Mouse (Mus musculus) intestine, postnatal 0 days (tissue): ENCODE measurements at regions not wholly inside any gene's neighbourhood (a gene's known extent, or its start where the extent isn't known, plus 50 kb on each side); places are given as distances from the start of the nearest gene placed in this dataset.
A peak's percentile ranks its signal among the peaks of the same experiment; 100 is the strongest.

Experiments
- ATAC-seq: fragments of 200-750 bp; cut with Nextera tagmentation; 2 replicates; pipeline ENCODE4 v1.8.0; 2017; ENCODE audit warnings: mild to moderate bottlenecking, moderate TSS enrichment, moderate library complexity
- H3K27ac ChIP-seq: fragments of 300-500 bp; sonication (generic); 2 replicates; pipeline ENCODE4 v1.5.1; 2014; ENCODE audit warnings: mild to moderate bottlenecking, low read depth, low read length, moderate library complexity
- H3K27me3 ChIP-seq: fragments of 300-500 bp; sonication (generic); replicated peaks from 2 replicates; pipeline ENCODE4 v1.6.1; 2014; ENCODE audit warnings: low read length, mixed read lengths; ENCODE audit not compliant: control insufficient read depth, insufficient read depth
- H3K36me3 ChIP-seq: fragments of 300-500 bp; sonication (generic); 2 replicates; pipeline ENCODE4 v1.6.1; 2014; ENCODE audit warnings: mild to moderate bottlenecking, moderate library complexity; ENCODE audit not compliant: control insufficient read depth, insufficient read depth
- H3K4me1 ChIP-seq: fragments of 300-500 bp; sonication (generic); replicated peaks from 2 replicates; pipeline ENCODE4 v1.6.1; 2014; ENCODE audit warnings: antibody characterized with exemption, low read length, mixed read lengths; ENCODE audit not compliant: control insufficient read depth, insufficient read depth
- H3K4me2 ChIP-seq: fragments of 300-500 bp; sonication (generic); replicated peaks from 2 replicates; pipeline ENCODE4 v1.6.1; 2014; ENCODE audit warnings: low read depth, mild to moderate bottlenecking, moderate library complexity
- H3K4me3 ChIP-seq: fragments of 300-500 bp; sonication (generic); 2 replicates; pipeline ENCODE4 v1.5.1; 2014; ENCODE audit warnings: low read depth, low read length
- H3K9ac ChIP-seq: fragments of 300-500 bp; sonication (generic); 2 replicates; pipeline ENCODE4 v1.6.1; 2014; ENCODE audit warnings: mild to moderate bottlenecking, low read depth, low read length
- H3K9me3 ChIP-seq: fragments of 300-500 bp; sonication (generic); 2 replicates; pipeline ENCODE4 v1.6.1; 2016; ENCODE audit warnings: mixed run types; ENCODE audit not compliant: control insufficient read depth
- CTCF ChIP-seq: sonication (generic); IDR thresholded peaks from 2 replicates; pipeline ENCODE4 v1.5.1; 2016; ENCODE audit warnings: low read depth, mild to moderate bottlenecking, control low read depth, antibody characterized with exemption, moderate library complexity
- WGBS: fragments of 180-500 bp; shearing (Covaris S2); extraction: QIAGEN DNeasy Blood & Tissue Kit; methylation state at CpG from one replicate; pipeline ENCODE4 v1.1.7; 2014; 5-methylcytosine and 5-hydroxymethylcytosine counted together

GRCm38 (mm10) chr6:50509207-50509606 is 53.2 kb upstream of the Osbpl3 start:
- TF ChIP-seq CTCF, result no peak
- no peaks in the 10 kb centered on the region for H3K36me3 ChIP-seq
- no peaks in the 10 kb centered on the region for H3K9me3 ChIP-seq
- WGBS, result 60% methylated on average over 2 of the region's 2 CpGs
- no peaks in the 10 kb centered on the region for H3K4me1 ChIP-seq
- no peak overlapping the region for H3K27ac ChIP-seq
- no peak overlapping the region for H3K9ac ChIP-seq
- H3K27me3 ChIP-seq, result no peaks in the 10 kb centered on the region
- H3K4me2 ChIP-seq, result no peak overlapping the region
- no peak for ATAC-seq
- no peak overlapping the region for H3K4me3 ChIP-seq

DNA sequence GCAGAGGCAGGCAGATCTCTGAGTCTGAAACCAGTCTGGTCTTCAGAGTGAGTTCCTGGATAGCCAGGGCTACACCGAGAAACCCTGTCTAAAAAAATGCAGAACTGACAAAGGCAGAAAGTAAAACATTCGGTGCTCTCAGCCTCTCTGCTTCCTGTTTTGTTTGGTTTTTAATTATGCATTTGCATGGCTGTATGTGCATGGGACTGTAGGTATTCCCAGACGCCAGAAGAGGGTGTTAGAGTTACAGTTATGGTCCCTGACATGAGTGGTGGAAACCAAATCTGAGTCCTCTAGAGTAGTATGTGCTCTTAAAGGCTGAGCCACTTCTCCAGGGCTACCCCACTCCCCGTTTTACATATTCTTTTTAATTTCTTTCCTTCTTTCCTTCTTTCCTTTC is 51.5 kb upstream of the Osbpl3 start:
- Histone ChIP-seq H3K4me1 (no peaks in the 10 kb centered on the region), H3K27ac (no peak overlapping the region), H3K4me3 (no peak overlapping the region), H3K9ac (no peak overlapping the region), H3K27me3 (no peaks in the 10 kb centered on the region), H3K9me3 (no peaks in the 10 kb centered on the region), H3K4me2 (no peak overlapping the region), H3K36me3 (no peaks in the 10 kb centered on the region)
- no peak for ATAC-seq
- TF ChIP-seq CTCF, result peak; percentile 25; the same call in 1 of the 2 replicates
- 73% methylated on average over 4 of the region's 4 CpGs for WGBS
